Mouse (Mus musculus) lung, adult 2 months (tissue): ENCODE data around the gene Zbtb33. TPM values are rescaled to one million over a fixed set of nuclear protein-coding genes. Genes with fewer than 3 reads are reported as not detected.
"Not testable (repeated sequence)": the region's sequence is repeated elsewhere in the genome, so short reads cannot be mapped to it uniquely, and the experiment has no call there.

Source experiments
- DNase-seq: peaks from one replicate; pipeline ENCODE4 v3.0.0; 2022
- H3K4me1 ChIP-seq: fragments of 200-500 bp; 2 replicates; pipeline ENCODE4 v1.6.1; 2011; ENCODE audit warnings: low read length; ENCODE audit not compliant: control insufficient read depth, insufficient read depth
- H3K4me3 ChIP-seq: fragments of 200-500 bp; replicated peaks from 2 replicates; pipeline ENCODE3; 2011; ENCODE audit warnings: low read depth, mild to moderate bottlenecking, control low read depth, low read length; ENCODE audit errors: extremely low read depth
- CTCF ChIP-seq: fragments of 200-500 bp; IDR thresholded peaks from 2 replicates; pipeline ENCODE4 v1.5.1; 2011; ENCODE audit warnings: mild to moderate bottlenecking, low read length, control low read depth; ENCODE audit not compliant: insufficient read depth
- POLR2A ChIP-seq: fragments of 200-500 bp; IDR thresholded peaks from 2 replicates; pipeline ENCODE4 v1.6.1; 2011; ENCODE audit warnings: low read depth, mild to moderate bottlenecking, control low read depth, low read length, borderline replicate concordance; ENCODE audit errors: extremely low read depth
- WGBS: fragments of 180-500 bp; shearing (Covaris S2); methylation state at CpG from one replicate; pipeline ENCODE4 v1.1.7; 2018; 5-methylcytosine and 5-hydroxymethylcytosine counted together
- polyA plus RNA-seq: library from polyadenylated mRNA; depleted of rRNA; stranded (reverse); fragments of >200 nt; gene quantifications from 2 replicates; pipeline ENCODE4 v1.2.3, GENCODE M21; 2012; rRNA removed

Zbtb33 gene
- polyA plus RNA-seq: 2.2 and 3.8 TPM in 2 replicates

- Histone ChIP-seq H3K4me3 (peak within 1 kb of the TSS; percentile 75), H3K4me1 (no peaks in the 10 kb centered on the region)
- peak; percentile 83 for DNase-seq
- WGBS: 30% methylated on average over 72 of the region's 72 CpGs
- TF ChIP-seq CTCF: peak; percentile 21; the same call in 1 of the 2 replicates
- peak; percentile 42; the same call in 1 of the 2 replicates for TF ChIP-seq POLR2A
Observed at GRCm38 (mm10) chrX:38189552-38190457, at the start of gene Zbtb33. Gene Zbtb33, plus strand, starts transcription at chrX:38189793.

GRCm38 (mm10) chrX:38159097-38159496 lies 30.5 kb upstream of the Zbtb33 start:
- DNase-seq: no peak
- TF ChIP-seq POLR2A (no peak), CTCF (no peak)
- H3K4me1 ChIP-seq: no peaks in the 10 kb centered on the region
- WGBS: 59% methylated on average over 1 of the region's 1 CpGs
- no peak overlapping the region for H3K4me3 ChIP-seq

GRCm38 (mm10) chrX:38165315-38165714 lies 24.3 kb upstream of the Zbtb33 start:
- no peaks in the 10 kb centered on the region for H3K4me1 ChIP-seq
- TF ChIP-seq POLR2A (no peak), CTCF (no peak)
- no peak for DNase-seq
- no peak overlapping the region for H3K4me3 ChIP-seq
- WGBS: 76% methylated on average over 3 of the region's 3 CpGs

- WGBS: 76% methylated on average over 9 of the region's 9 CpGs
- no peak for DNase-seq
- no peaks in the 10 kb centered on the region for H3K4me1 ChIP-seq
- H3K4me3 ChIP-seq: no peak overlapping the region
- TF ChIP-seq CTCF: no peak
- no peak for TF ChIP-seq POLR2A
Observed at GRCm38 (mm10) chrX:38166064-38166463, 23.5 kb upstream of the Zbtb33 start.

- no peak for TF ChIP-seq CTCF
- no peak for TF ChIP-seq POLR2A
- Histone ChIP-seq H3K4me1 (no peaks in the 10 kb centered on the region), H3K4me3 (no peak overlapping the region)
- 66% methylated on average over 4 of the region's 4 CpGs for WGBS
- DNase-seq: no peak
Observed at GRCm38 (mm10) chrX:38166592-38166991, 23.0 kb upstream of the Zbtb33 start.

- TF ChIP-seq CTCF: peak; percentile 25; the same call in 1 of the 2 replicates
- H3K4me1 ChIP-seq, H3K4me3 ChIP-seq: not testable (repeated sequence)
- WGBS: 37% methylated on average over 19 of the region's 19 CpGs
- peak; percentile 26 for DNase-seq
Observed at GRCm38 (mm10) chrX:38179891-38180310, 9.7 kb upstream of the Zbtb33 start.

GRCm38 (mm10) chrX:38180656-38181607 lies 8.7 kb upstream of the Zbtb33 start:
- no peak for TF ChIP-seq POLR2A
- no peak for TF ChIP-seq CTCF
- peak overlapping the region; percentile 34 for H3K4me3 ChIP-seq
- peak; percentile 18 for DNase-seq
- H3K4me1 ChIP-seq: no peaks in the 10 kb centered on the region
- 30% methylated on average over 38 of the region's 38 CpGs for WGBS

GRCm38 (mm10) chrX:38181608-38182258 lies 7.9 kb upstream of the Zbtb33 start:
- Histone ChIP-seq H3K4me3 (no peak overlapping the region), H3K4me1 (no peaks in the 10 kb centered on the region)
- 23% methylated on average over 15 of the region's 15 CpGs for WGBS
- TF ChIP-seq CTCF: peak; percentile 17; the same call in 1 of the 2 replicates
- no peak for TF ChIP-seq POLR2A
- peak; percentile 20 for DNase-seq

- DNase-seq: no peak
- no peak overlapping the region for H3K4me3 ChIP-seq
- no peak for TF ChIP-seq POLR2A
- TF ChIP-seq CTCF: no peak
- H3K4me1 ChIP-seq: no peaks in the 10 kb centered on the region
- 56% methylated on average over 2 of the region's 2 CpGs for WGBS
Observed at GRCm38 (mm10) chrX:38185520-38185919, 4.1 kb upstream of the Zbtb33 start.
